Mouse (Mus musculus) olfactory bulb, adult 2 months (tissue): Measurements from ENCODE around the gene Pik3r1.

ENCODE experiments used
- CTCF ChIP-seq: fragments of 200-500 bp; IDR thresholded peaks from 2 replicates; pipeline ENCODE4 v1.5.1; 2012; ENCODE audit warnings: low read depth, mild to moderate bottlenecking, low read length, moderate library complexity; ENCODE audit not compliant: insufficient read depth
- POLR2A ChIP-seq: fragments of 200-500 bp; IDR thresholded peaks from 2 replicates; pipeline ENCODE4 v1.6.1; 2012; ENCODE audit warnings: mild to moderate bottlenecking, low read depth, low read length, moderate library complexity; ENCODE audit not compliant: insufficient read depth

GRCm38 (mm10) chr13:101668859-101669258, 99.2 kb downstream of the Pik3r1 start:
- no peak for TF ChIP-seq POLR2A
- no peak for TF ChIP-seq CTCF
